In genomic region chr2:143011380-143011779, GRCm38 (mm10) we compare ENCODE assay signal across 17 mouse cellular contexts. TPM values are rescaled to one million over a fixed set of nuclear protein-coding genes. Genes with fewer than 3 reads are reported as not detected.
DNase-seq lines count a peak whose midpoint lies in the region; ATAC-seq and TF ChIP-seq lines count a peak whose summit lies in the region.
"Had no signal": no experiment of that assay in that cellular context is flagged by ENCODE, and none has a peak within 500 bp of the region (broad histone marks: within the 10 kb centered on the region; RNA-seq: fewer than 3 reads in every experiment).

No protein-coding gene starts in this region.

- H3K4me2 ChIP-seq in midbrain, embryonic 14.5 days (ENCODE audit: low read length), result no peak overlapping the region
- no peak overlapping the region for H3K4me2 ChIP-seq in midbrain, embryonic 15.5 days
- H3K4me2 ChIP-seq: hindbrain, embryonic 15.5 days; limb, embryonic 15.5 days; stomach, embryonic 15.5 days had no signal

- no peaks in the 10 kb centered on the region for H3K4me1 ChIP-seq in kidney, adult 2 months (ENCODE audit: control insufficient read depth, insufficient read depth, low read length)
- H3K4me1 ChIP-seq in midbrain, embryonic 14.5 days (ENCODE audit: control insufficient read depth, insufficient read depth, low read length), result no peaks in the 10 kb centered on the region
- H3K4me1 ChIP-seq in midbrain, embryonic 15.5 days, result no peaks in the 10 kb centered on the region
- H3K4me1 ChIP-seq: hindbrain, embryonic 15.5 days; limb, embryonic 15.5 days; stomach, embryonic 15.5 days had no signal

- no peaks in the 10 kb centered on the region for H3K36me3 ChIP-seq in kidney, adult 2 months (ENCODE audit: control insufficient read depth, insufficient read depth, low read length)
- no peaks in the 10 kb centered on the region for H3K36me3 ChIP-seq in midbrain, embryonic 14.5 days (ENCODE audit: control insufficient read depth, insufficient read depth, low read length)
- H3K36me3 ChIP-seq in midbrain, embryonic 15.5 days (replicated peaks), result no peaks in the 10 kb centered on the region
- H3K36me3 ChIP-seq: hindbrain, embryonic 15.5 days; limb, embryonic 15.5 days; stomach, embryonic 15.5 days had no signal

- no peaks in the 10 kb centered on the region for H3K27me3 ChIP-seq in kidney, adult 2 months (replicated peaks; ENCODE audit: control insufficient read depth, insufficient read depth, low read length)
- no peaks in the 10 kb centered on the region for H3K27me3 ChIP-seq in midbrain, embryonic 14.5 days (ENCODE audit: control insufficient read depth, insufficient read depth, low read length)
- no peaks in the 10 kb centered on the region for H3K27me3 ChIP-seq in midbrain, embryonic 15.5 days (replicated peaks)
- H3K27me3 ChIP-seq: hindbrain, embryonic 15.5 days; limb, embryonic 15.5 days; stomach, embryonic 15.5 days had no signal

- H3K9ac ChIP-seq in midbrain, embryonic 14.5 days (replicated peaks; ENCODE audit: low read length), result no peak overlapping the region
- H3K9ac ChIP-seq in midbrain, embryonic 15.5 days, result no peak overlapping the region
- H3K9ac ChIP-seq: forebrain, postnatal 0 days; hindbrain, embryonic 15.5 days; limb, embryonic 15.5 days; stomach, embryonic 15.5 days had no signal

- no peak for TF ChIP-seq POLR2A in kidney, adult 2 months (IDR thresholded peaks at IDR 0.05; ENCODE audit: low read depth, low read length)

- no peaks in the 10 kb centered on the region for H3K9me3 ChIP-seq in midbrain, embryonic 14.5 days (ENCODE audit: control insufficient read depth, low read length)
- no peaks in the 10 kb centered on the region for H3K9me3 ChIP-seq in midbrain, embryonic 15.5 days
- H3K9me3 ChIP-seq: hindbrain, embryonic 15.5 days; limb, embryonic 15.5 days; stomach, embryonic 15.5 days had no signal

- ATAC-seq in midbrain, embryonic 14.5 days (ENCODE audit: low FRiP score, low TSS enrichment), result no peak
- no peak for ATAC-seq in midbrain, embryonic 15.5 days (replicated peaks)
- ATAC-seq in megakaryocyte progenitor cell, adult 5-6 weeks (replicated peaks; ENCODE audit: poor library complexity), result peak; percentile 68
- ATAC-seq in erythroid progenitor cell, adult 5-6 weeks (replicated peaks; ENCODE audit: low FRiP score, poor library complexity, severe bottlenecking), result no peak
- ATAC-seq in monocyte, adult 5-6 weeks (replicated peaks; ENCODE audit: insufficient number of reproducible peaks, low FRiP score, low TSS enrichment, poor library complexity, severe bottlenecking), result no peak
- ATAC-seq: forebrain, postnatal 0 days had no signal

- no peak for DNase-seq in kidney, adult 2 months
- DNase-seq in kidney, postnatal 10 days, result no peak
- peak; percentile 24 for DNase-seq in midbrain, embryonic 14.5 days
- DNase-seq in R1 (ENCODE audit: low read depth, low spot score), result peak; percentile 14
- DNase-seq: cerebellum, postnatal 10 days; forebrain, postnatal 0 days; gastrocnemius, postnatal 36 days; right cerebral cortex, postnatal 25 days; thymus, postnatal 36 days had no signal

- 58% methylated on average over 8 of the region's 8 CpGs for WGBS in kidney, adult 2 months
- 62% methylated on average over 8 of the region's 8 CpGs for WGBS in midbrain, embryonic 14.5 days
- 64% methylated on average over 8 of the region's 8 CpGs for WGBS in midbrain, embryonic 15.5 days

- 0 out of 2 replicates have a peak, but pooled peaks have one; percentile 20 for TF ChIP-seq CTCF in kidney, adult 2 months (conservative IDR thresholded peaks at IDR 0.05; ENCODE audit: insufficient read depth, insufficient read length, low read depth, low read length)

- no peak overlapping the region for H3K4me3 ChIP-seq in kidney, adult 2 months (ENCODE audit: insufficient read depth, low read depth, low read length)
- no peak overlapping the region for H3K4me3 ChIP-seq in midbrain, embryonic 14.5 days (replicated peaks; ENCODE audit: low read depth, low read length)
- no peak overlapping the region for H3K4me3 ChIP-seq in midbrain, embryonic 15.5 days
- H3K4me3 ChIP-seq: hindbrain, embryonic 15.5 days; limb, embryonic 15.5 days; myocyte; stomach, embryonic 15.5 days had no signal

- H3K27ac ChIP-seq in kidney, adult 2 months (ENCODE audit: insufficient read depth, low read depth, low read length), result no peak overlapping the region
- no peak overlapping the region for H3K27ac ChIP-seq in midbrain, embryonic 14.5 days (replicated peaks; ENCODE audit: low read depth, low read length)
- no peak overlapping the region for H3K27ac ChIP-seq in midbrain, embryonic 15.5 days
- H3K27ac ChIP-seq: hindbrain, embryonic 15.5 days; limb, embryonic 15.5 days; stomach, embryonic 15.5 days had no signal

RNA-seq across cellular contexts. Expression of gene Snrpb2, which starts 51.5 kb away (rescaled TPM):
- polyA plus RNA-seq in kidney, adult 2 months (2012; rRNA removed), result 3.4 and 5.3 TPM in 2 replicates
- polyA plus RNA-seq in midbrain, embryonic 14.5 days (2014; fragmentation: Nextera tagmentation; extraction: Ambion mirVana), result 56.8 and 71.0 TPM in 2 replicates
- polyA plus RNA-seq in midbrain, embryonic 15.5 days (2015; fragmentation: Nextera tagmentation; extraction: Ambion mirVana), result 47.1 and 50.4 TPM in 2 replicates
- total RNA-seq in megakaryocyte progenitor cell, adult 5-6 weeks (2015), result 120 and 156 TPM in 2 replicates
- 118 and 121 TPM in 2 replicates for total RNA-seq in megakaryocyte progenitor cell, adult 5-6 weeks (2017)
- 30.2 and 30.6 TPM in 2 replicates for total RNA-seq in erythroid progenitor cell, adult 5-6 weeks (2015; ENCODE audit: low replicate concordance)
- 6.9 and 24.4 TPM in 2 replicates for total RNA-seq in erythroid progenitor cell, adult 5-6 weeks (2017; ENCODE audit: low replicate concordance)
- 89.7 to 206 TPM (median 97.5 TPM) in 3 replicates for total RNA-seq in monocyte, adult 5-6 weeks (2017)

Comparison
In these comparisons a context has a peak if more than half of its experiments do, and no peak if none do; other contexts are left out.
1. DNase-seq: peak in midbrain, embryonic 14.5 days (single experiment) and R1 (single experiment); none in kidney, adult 2 months (single experiment) and kidney, postnatal 10 days (single experiment).